Mouse (Mus musculus) E14TG2a.4 (cell line): ENCODE data around the gene Lrba.

Experiments
- CTCF ChIP-seq: conservative IDR thresholded peaks from 2 replicates; pipeline ENCODE4 v1.5.1; 2014; ENCODE audit warnings: low read length
- NANOG ChIP-seq: IDR thresholded peaks from 2 replicates; pipeline ENCODE4 v1.6.1; 2014; ENCODE audit warnings: borderline replicate concordance, low read length, mixed read lengths
- POU5F1 ChIP-seq: IDR thresholded peaks from 2 replicates; pipeline ENCODE4 v1.6.1; 2014; ENCODE audit warnings: low read length, borderline replicate concordance

DNA sequence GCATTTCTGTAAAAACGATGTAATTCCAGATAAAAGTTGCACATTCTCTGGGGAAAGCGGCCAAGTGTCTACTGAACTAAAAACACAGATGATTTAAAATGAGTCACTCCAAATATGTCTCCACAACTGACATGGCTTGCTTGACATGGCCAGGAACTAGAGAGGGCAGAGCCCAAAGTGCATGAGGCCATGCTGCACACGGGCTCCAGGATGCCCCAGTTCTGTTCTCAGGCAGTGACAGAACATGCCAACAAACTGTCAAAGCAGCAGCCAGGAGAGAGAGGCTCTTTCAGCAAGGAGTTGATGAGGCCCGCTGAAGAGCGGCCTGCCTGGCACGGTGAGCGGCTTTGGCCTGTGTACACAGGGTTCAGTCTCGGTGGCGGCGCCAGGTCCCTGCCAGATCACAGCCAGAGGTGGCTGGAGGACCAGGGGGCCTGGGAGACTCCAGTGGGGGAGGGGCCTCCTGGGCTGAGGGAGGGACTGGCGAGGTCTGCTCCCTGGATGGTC, 562.4 kb downstream of the Lrba start:
- no peak for TF ChIP-seq CTCF
- no peak for TF ChIP-seq POU5F1
- no peak for TF ChIP-seq NANOG
